Mouse (Mus musculus) right cerebral cortex, postnatal 25 days (tissue): Measurements from ENCODE around the gene Drap1.

Experiments
- DNase-seq: peaks from one replicate; pipeline ENCODE4 v3.0.0; 2022

The Drap1 gene

DNA sequence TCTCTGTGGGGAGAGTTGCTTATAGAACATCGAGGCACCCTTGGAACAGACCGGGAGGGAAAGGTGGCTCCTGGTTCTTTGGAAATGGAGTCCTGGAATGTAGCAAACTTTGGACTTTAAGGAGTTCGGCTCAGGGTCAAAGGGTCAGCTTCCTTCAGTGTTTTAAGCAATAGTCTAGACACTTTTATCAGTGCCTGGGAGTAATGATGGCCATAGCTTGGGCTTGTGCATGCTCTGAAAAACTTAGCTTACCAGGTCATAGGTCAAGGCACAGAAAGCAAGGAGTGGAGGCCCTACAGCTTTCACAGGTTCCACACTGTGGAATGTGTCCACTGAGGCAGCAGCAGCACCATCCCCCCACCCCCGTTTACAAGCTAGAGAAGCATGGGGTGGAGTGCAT is 50.0 kb downstream of the Drap1 start:
- no peak for DNase-seq

GRCm38 (mm10) chr19:5374177-5374576 is 50.6 kb downstream of the Drap1 start:
- DNase-seq = no peak
